Mouse (Mus musculus) CH12.LX (cell line): ENCODE data around the gene Kpna7. TPM values are rescaled to one million over a fixed set of nuclear protein-coding genes. Genes with fewer than 3 reads are reported as not detected.
A peak's percentile ranks its signal among the peaks of the same experiment; 100 is the strongest.

Experiments used
- DNase-seq: peaks from one replicate; pipeline ENCODE4 v3.0.0-alpha.2; 2013; ENCODE audit errors: extremely low read depth
- H3K27ac ChIP-seq: 2 replicates; pipeline ENCODE4 v1.5.1; 2012; ENCODE audit warnings: low read depth, mild to moderate bottlenecking, control low read depth, moderate library complexity; ENCODE audit not compliant: insufficient read depth
- H3K27me3 ChIP-seq: replicated peaks from 2 replicates; pipeline ENCODE3; 2012; ENCODE audit warnings: inconsistent platforms
- H3K36me3 ChIP-seq, 2 experiments: replicated peaks in 1 of 2; 2 replicates each; pipeline versions ENCODE3 to v1.6.1; 2012; ENCODE audit warnings: inconsistent platforms in 1 of 2, low read length in 1 of 2, mild to moderate bottlenecking in 1 of 2, mixed read lengths in 1 of 2, moderate library complexity in 1 of 2; ENCODE audit not compliant: control insufficient read depth in 1 of 2, insufficient read depth in 1 of 2
- H3K4me1 ChIP-seq, 2 experiments: 2 replicates each; pipeline ENCODE4 v1.6.1; 2012; ENCODE audit warnings: inconsistent platforms in 1 of 2, moderate library complexity in 1 of 2; ENCODE audit not compliant: insufficient read depth in 2 of 2, control insufficient read depth in 1 of 2
- H3K4me2 ChIP-seq: 2 replicates; pipeline ENCODE4 v1.6.1; 2012; ENCODE audit warnings: low read depth, mild to moderate bottlenecking, control low read depth; ENCODE audit not compliant: poor library complexity, insufficient read depth, severe bottlenecking
- H3K4me3 ChIP-seq, 3 experiments: fragments of 150-350 bp in 1 of 3; sonication (generic) in 1 of 3; replicated peaks in 1 of 3; 2 replicates each; pipeline versions ENCODE3 to v1.5.1; 2011 to 2012; ENCODE audit warnings: low read depth in 2 of 3, low read length in 2 of 3, mild to moderate bottlenecking in 2 of 3, moderate library complexity in 2 of 3, control low read depth in 1 of 3, improper control_type of control experiment in 1 of 3, inconsistent platforms in 1 of 3, mixed read lengths in 1 of 3; ENCODE audit not compliant: poor library complexity in 1 of 3
- H3K79me2 ChIP-seq: replicated peaks from 2 replicates; pipeline ENCODE4 v1.6.1; 2012; ENCODE audit warnings: mild to moderate bottlenecking, moderate library complexity; ENCODE audit not compliant: control insufficient read depth, poor library complexity, insufficient read depth, severe bottlenecking; ENCODE audit errors: extremely low read depth
- H3K9ac ChIP-seq: 2 replicates; pipeline ENCODE4 v1.6.1; 2012; ENCODE audit warnings: low read depth, mild to moderate bottlenecking, control low read depth, moderate library complexity; ENCODE audit not compliant: insufficient read depth
- H3K9me3 ChIP-seq: replicated peaks from 2 replicates; pipeline ENCODE3; 2012; ENCODE audit warnings: low read length, inconsistent platforms, mixed read lengths
- CTCF ChIP-seq, 2 experiments: IDR thresholded peaks in 1 of 2; conservative IDR thresholded peaks in 1 of 2; 2 replicates each; pipeline ENCODE4 v1.5.1; 2011 to 2012; ENCODE audit warnings: low read depth in 2 of 2, low read length in 2 of 2, improper control_type of control experiment in 1 of 2, inconsistent platforms in 1 of 2, mild to moderate bottlenecking in 1 of 2, moderate library complexity in 1 of 2
- E2F4 ChIP-seq: IDR thresholded peaks from 2 replicates; pipeline ENCODE4 v1.6.1; 2011; ENCODE audit warnings: low read depth, low read length, improper control_type of control experiment; ENCODE audit not compliant: insufficient replicate concordance
- ELF1 ChIP-seq: IDR thresholded peaks from 2 replicates; pipeline ENCODE4 v1.6.1; 2014; ENCODE audit warnings: low read depth, mild to moderate bottlenecking, inconsistent platforms, low read length, improper control_type of control experiment
- EP300 ChIP-seq: IDR thresholded peaks from 2 replicates; pipeline ENCODE4 v1.6.1; 2011; ENCODE audit warnings: low read length, improper control_type of control experiment
- ETS1 ChIP-seq: conservative IDR thresholded peaks from 2 replicates; pipeline ENCODE4 v1.6.1; 2012; ENCODE audit warnings: low read depth, mild to moderate bottlenecking, inconsistent platforms, low read length, improper control_type of control experiment, moderate library complexity
- GABPA ChIP-seq: IDR thresholded peaks from 2 replicates; pipeline ENCODE4 v1.6.1; 2012; ENCODE audit warnings: low read depth, low read length, improper control_type of control experiment, inconsistent platforms; ENCODE audit not compliant: insufficient replicate concordance
- HCFC1 ChIP-seq: IDR thresholded peaks from 2 replicates; pipeline ENCODE4 v1.6.1; 2012; ENCODE audit warnings: low read depth, mild to moderate bottlenecking, inconsistent platforms, low read length, improper control_type of control experiment
- IRF4 ChIP-seq: IDR thresholded peaks from 2 replicates; pipeline ENCODE4 v1.6.1; 2014; ENCODE audit warnings: low read depth, mild to moderate bottlenecking, inconsistent platforms, low read length, improper control_type of control experiment
- JUND ChIP-seq: conservative IDR thresholded peaks from 2 replicates; pipeline ENCODE4 v1.6.1; 2011; ENCODE audit warnings: low read depth, low read length, improper control_type of control experiment
- KAT2A ChIP-seq: IDR thresholded peaks from 2 replicates; pipeline ENCODE4 v1.6.1; 2012; ENCODE audit warnings: low read length, improper control_type of control experiment, inconsistent platforms; ENCODE audit not compliant: insufficient replicate concordance
- MAFK ChIP-seq: IDR thresholded peaks from 2 replicates; pipeline ENCODE4 v1.6.1; 2011; ENCODE audit warnings: low read length, improper control_type of control experiment; ENCODE audit not compliant: insufficient replicate concordance
- MAZ ChIP-seq: IDR thresholded peaks from 2 replicates; pipeline ENCODE4 v1.6.1; 2012; ENCODE audit warnings: low read depth, mild to moderate bottlenecking, inconsistent platforms, low read length, improper control_type of control experiment, moderate library complexity
- MEF2A ChIP-seq: IDR thresholded peaks from 2 replicates; pipeline ENCODE4 v1.6.1; 2014; ENCODE audit warnings: low read depth, mild to moderate bottlenecking, inconsistent platforms, low read length, improper control_type of control experiment, borderline replicate concordance
- MYC ChIP-seq: IDR thresholded peaks from 2 replicates; pipeline ENCODE4 v1.6.1; 2011; ENCODE audit warnings: low read depth, mild to moderate bottlenecking, improper control_type of control experiment, low read length
- NRF1 ChIP-seq: IDR thresholded peaks from 2 replicates; pipeline ENCODE4 v1.6.1; 2014; ENCODE audit warnings: low read depth, mild to moderate bottlenecking, inconsistent platforms, low read length, improper control_type of control experiment, moderate library complexity
- PAX5 ChIP-seq: IDR thresholded peaks from 2 replicates; pipeline ENCODE4 v1.6.1; 2012; ENCODE audit warnings: low read length, inconsistent platforms, mixed read lengths
- POLR2A ChIP-seq: IDR thresholded peaks from 2 replicates; pipeline ENCODE4 v1.6.1; 2011; ENCODE audit warnings: low read depth, mild to moderate bottlenecking, improper control_type of control experiment, low read length
- RAD21 ChIP-seq: IDR thresholded peaks from 2 replicates; pipeline ENCODE4 v1.6.1; 2011; ENCODE audit warnings: low read depth, mild to moderate bottlenecking, low read length, improper control_type of control experiment, moderate library complexity
- RCOR1 ChIP-seq: conservative IDR thresholded peaks from 2 replicates; pipeline ENCODE4 v1.6.1; 2012; ENCODE audit warnings: low read depth, mild to moderate bottlenecking, inconsistent platforms, low read length, improper control_type of control experiment
- SIN3A ChIP-seq: IDR thresholded peaks from 2 replicates; pipeline ENCODE4 v1.6.1; 2012; ENCODE audit warnings: low read length, improper control_type of control experiment, inconsistent platforms
- SMC3 ChIP-seq: IDR thresholded peaks from 2 replicates; pipeline ENCODE4 v1.6.1; 2011; ENCODE audit warnings: low read depth, low read length, improper control_type of control experiment
- TBP ChIP-seq: conservative IDR thresholded peaks from 2 replicates; pipeline ENCODE4 v1.6.1; 2011; ENCODE audit warnings: low read depth, low read length, improper control_type of control experiment
- TCF12 ChIP-seq: IDR thresholded peaks from 2 replicates; pipeline ENCODE4 v1.6.1; 2014; ENCODE audit warnings: low read depth, mild to moderate bottlenecking, inconsistent platforms, low read length, improper control_type of control experiment
- UBTF ChIP-seq: IDR thresholded peaks from 2 replicates; pipeline ENCODE4 v1.6.1; 2012; ENCODE audit warnings: low read depth, mild to moderate bottlenecking, inconsistent platforms, low read length, improper control_type of control experiment, moderate library complexity
- USF2 ChIP-seq: conservative IDR thresholded peaks from 2 replicates; pipeline ENCODE4 v1.6.1; 2011; ENCODE audit warnings: low read depth, low read length, improper control_type of control experiment
- ZC3H11A ChIP-seq: IDR thresholded peaks from 2 replicates; pipeline ENCODE4 v1.6.1; 2012; ENCODE audit warnings: low read depth, mild to moderate bottlenecking, inconsistent platforms, low read length, improper control_type of control experiment
- ZKSCAN1 ChIP-seq: IDR thresholded peaks from 2 replicates; pipeline ENCODE4 v1.6.1; 2012; ENCODE audit warnings: low read depth, inconsistent platforms, low read length, improper control_type of control experiment, borderline replicate concordance
- ZMIZ1 ChIP-seq: IDR thresholded peaks from 2 replicates; pipeline ENCODE4 v1.6.1; 2012; ENCODE audit warnings: low read depth, mild to moderate bottlenecking, inconsistent platforms, low read length, improper control_type of control experiment
- ZNF384 ChIP-seq: IDR thresholded peaks from 2 replicates; pipeline ENCODE4 v1.6.1; 2012; ENCODE audit warnings: low read depth, low read length, improper control_type of control experiment, inconsistent platforms
- dilution Hi-C: fragments of 300-500 bp; cut with MboI; formaldehyde crosslinking; loops from 2 replicates; pipeline ENCODE4 v1.14.3; 2020; ENCODE audit warnings: low sequenced_read_pairs; ENCODE audit not compliant: extremely low pct_unique_long_range_greater_than_20kb, extremely low pct_ligation_motif_present
- in situ Hi-C: fragments of 300-500 bp; cut with MboI; formaldehyde crosslinking; loops from 3 replicates; pipeline ENCODE4 v1.14.3; 2019; ENCODE audit warnings: low sequenced_read_pairs, low pct_ligation_motif_present, low pct_unique_long_range_greater_than_20kb, mixed read lengths
- polyA plus RNA-seq: library from polyadenylated mRNA; unstranded; fragments of >175 nt; gene quantifications from 2 replicates; pipeline ENCODE4 v1.2.1, GENCODE M21; 2012; ENCODE audit warnings: low read depth; ENCODE audit not compliant: insufficient read length
- total RNA-seq, 2 experiments: library from RNA; depleted of rRNA; stranded (reverse); fragments of 300-350 nt in 1 of 2; fragments of >200 nt in 1 of 2; gene quantifications; 2 replicates each; pipeline ENCODE4 v1.2.3; 2012 to 2014

The Kpna7 gene
- total and polyA plus RNA-seq, 3 experiments: 0.26 TPM; not detected in 2

GRCm38 (mm10) chr5:145118005-145118404, 34.2 kb upstream of the Kpna7 start (continued):
- TF ChIP-seq TCF12 (no peak), IRF4 (no peak)

GRCm38 (mm10) chr5:145116916-145117315, 33.1 kb upstream of the Kpna7 start:
- in situ Hi-C loops: no loop called here
- Histone ChIP-seq H3K27ac (peak overlapping the region; percentile 65), H3K4me3 (peak overlapping the region; percentile 20 to 97 (median 49)), H3K4me2 (peak overlapping the region; percentile 87), H3K9me3 (peaks cover 12% of the 10 kb centered on the region), H3K27me3 (no peaks in the 10 kb centered on the region), H3K9ac (peak overlapping the region; percentile 77), H3K79me2 (peaks cover 70% of the 10 kb centered on the region), H3K36me3 (peaks cover 31 to 55% of the 10 kb centered on the region in 2 experiments), H3K4me1 (peaks cover 2 to 13% of the 10 kb centered on the region in 2 experiments; a peak in 2 of 4 replicates)
- DNase-seq: peak; percentile 75
- TF ChIP-seq NRF1 (no peak), SMC3 (peak; percentile 13; the same call in 1 of the 2 replicates), CTCF (conservative IDR thresholded peaks at IDR 0.05 in 1 of 2, IDR thresholded peaks at IDR 0.05 in 1 of 2; ENCODE audit: low read depth in 2 of 2, low read length in 2 of 2) (peak; percentile 21 to 72; a peak in 2 of 4 replicates), RAD21 (peak; percentile 17), MAZ (no peak)
- dilution Hi-C loops: no loop called here

- Histone ChIP-seq H3K4me1 (peaks cover 2 to 13% of the 10 kb centered on the region in 2 experiments; a peak in 2 of 4 replicates), H3K9me3 (peaks cover 12% of the 10 kb centered on the region), H3K9ac (peak overlapping the region; percentile 77), H3K27me3 (no peaks in the 10 kb centered on the region), H3K4me2 (peak overlapping the region; percentile 87), H3K36me3 (peaks cover 25 to 54% of the 10 kb centered on the region in 2 experiments), H3K4me3 (peak overlapping the region; percentile 20 to 97 (median 49)), H3K27ac (peak overlapping the region; percentile 77), H3K79me2 (peaks cover 67% of the 10 kb centered on the region)
- dilution Hi-C loops (no loop called here), in situ Hi-C loops (no loop called here)
- DNase-seq: peak; percentile 80
- no peak for TF ChIP-seq JUND
- TF ChIP-seq MAFK: no peak
- TF ChIP-seq E2F4: no peak
- peak; percentile 39; the same call in 1 of the 2 replicates for TF ChIP-seq TCF12
- no peak for TF ChIP-seq KAT2A
- no peak for TF ChIP-seq GABPA
- no peak for TF ChIP-seq NRF1
- TF ChIP-seq ZNF384: peak; percentile 97
- TF ChIP-seq USF2: no peak
- 0 out of 2 replicates have a peak, but pooled peaks have one; percentile 43 for TF ChIP-seq EP300
- TF ChIP-seq ZMIZ1: no peak
- no peak for TF ChIP-seq PAX5
- peak; percentile 90 for TF ChIP-seq ELF1
- no peak for TF ChIP-seq RCOR1
- peak; percentile 69 for TF ChIP-seq SIN3A
- no peak for TF ChIP-seq SMC3
- peak; percentile 41; the same call in 1 of the 2 replicates for TF ChIP-seq IRF4
- no peak for TF ChIP-seq MEF2A
- TF ChIP-seq MAZ: 0 out of 2 replicates have a peak, but pooled peaks have one; percentile 34
- peak; percentile 57 for TF ChIP-seq HCFC1
- TF ChIP-seq ZKSCAN1: no peak
- TF ChIP-seq POLR2A: peak; percentile 44
- TF ChIP-seq ETS1: peak; percentile 33; the same call in 1 of the 2 replicates
- TF ChIP-seq ZC3H11A: no peak
- peak; percentile 78 for TF ChIP-seq TBP
- TF ChIP-seq UBTF: no peak
- no peak for TF ChIP-seq MYC
Observed at GRCm38 (mm10) chr5:145116316-145116715, 32.5 kb upstream of the Kpna7 start.
